Mouse (Mus musculus): ENCODE measurements at regions not wholly inside any gene's neighbourhood (a gene's known extent, or its start where the extent isn't known, plus 50 kb on each side); places are given as distances from the start of the nearest gene placed in this dataset.

DNA sequence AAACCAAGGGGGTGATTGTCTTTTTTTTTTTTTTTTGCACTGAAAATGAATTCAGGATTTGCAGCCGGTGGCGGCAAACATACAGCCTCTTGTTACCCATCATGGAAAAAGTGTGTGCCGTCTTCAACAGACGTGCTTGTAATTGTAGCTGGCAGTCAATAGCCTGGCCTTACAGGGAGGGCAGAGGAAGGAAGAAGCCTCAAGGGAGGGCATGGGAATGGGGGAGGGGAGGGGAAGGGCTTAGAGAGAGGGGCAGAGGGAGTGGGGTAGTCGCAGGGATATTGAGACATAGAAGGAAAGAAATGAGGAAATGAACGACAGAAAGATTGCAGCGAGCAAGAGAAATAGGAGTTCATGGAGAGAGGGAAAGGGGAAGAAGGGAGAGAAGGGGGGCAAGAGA lies 137.4 kb upstream of the Zc3h12a start:
- no peak for DNase-seq

- no peak for DNase-seq
Observed at GRCm38 (mm10) chr4:125261547-125261946, 133.9 kb upstream of the Zc3h12a start.

DNA sequence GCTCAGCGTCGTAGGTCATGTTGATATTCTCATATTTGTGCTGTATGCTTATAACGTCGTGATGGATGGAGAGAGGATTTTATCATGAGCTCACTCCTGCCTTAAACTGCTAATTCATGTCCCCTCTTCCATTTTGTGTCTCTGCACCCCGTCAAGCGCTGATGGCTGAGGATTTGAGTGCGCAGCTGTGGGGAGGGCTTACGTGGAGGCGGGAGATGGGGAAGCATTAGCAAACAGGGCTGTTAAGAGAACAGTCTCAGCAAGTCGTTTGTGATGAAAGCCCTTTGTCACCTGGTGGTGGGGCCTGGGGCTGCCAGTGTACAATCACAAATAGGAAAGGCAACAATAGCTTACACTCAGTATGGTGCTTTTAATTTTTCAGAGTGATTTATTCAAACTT lies 131.7 kb upstream of the Zc3h12a start:
- DNase-seq: no peak

DNA sequence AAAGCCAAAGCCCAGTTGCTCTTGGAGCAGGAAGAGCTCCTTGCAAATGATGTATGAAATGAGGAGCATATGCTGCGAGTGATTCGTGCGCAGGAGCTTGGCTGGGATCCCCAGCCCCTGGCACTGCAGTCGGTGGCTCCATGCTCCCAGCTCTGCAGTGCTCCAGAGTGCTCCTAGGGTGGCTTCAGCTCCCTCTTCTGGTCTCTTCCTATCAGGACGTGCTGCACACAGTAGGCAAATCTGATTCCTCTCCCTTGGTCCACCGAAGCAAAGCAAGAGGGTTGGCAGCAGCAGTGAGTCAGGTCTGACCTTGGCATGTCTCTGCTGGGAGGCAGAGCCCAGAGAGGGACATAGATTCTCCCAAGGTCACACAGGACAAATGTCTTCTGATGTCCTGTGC lies 130.3 kb upstream of the Zc3h12a start:
- DNase-seq: no peak

GRCm38 (mm10) chr4:125253161-125253560 lies 125.5 kb upstream of the Zc3h12a start:
- DNase-seq: no peak

GRCm38 (mm10) chr4:125252228-125252627 lies 124.6 kb upstream of the Zc3h12a start:
- no peak for DNase-seq

DNA sequence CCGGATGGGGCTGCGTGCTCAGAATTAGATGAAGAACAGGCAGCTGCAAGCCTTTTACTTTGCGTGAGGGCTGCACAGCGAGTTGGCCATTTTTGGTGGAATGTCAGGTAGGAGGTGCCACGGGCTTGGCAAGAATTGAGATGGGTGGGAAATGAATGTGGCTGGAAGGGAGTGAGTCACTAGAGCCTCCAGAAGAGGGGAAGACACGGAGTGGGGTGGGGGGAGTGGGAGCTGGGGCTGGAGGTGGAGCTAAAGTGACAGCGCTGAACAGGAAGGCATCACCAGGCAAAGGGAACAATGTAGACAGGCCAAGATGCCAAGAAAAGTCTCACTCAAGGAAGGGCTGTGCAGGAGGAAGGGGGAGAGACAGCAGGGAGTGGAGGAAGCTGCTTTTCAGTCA lies 121.4 kb upstream of the Zc3h12a start:
- DNase-seq: no peak

DNA sequence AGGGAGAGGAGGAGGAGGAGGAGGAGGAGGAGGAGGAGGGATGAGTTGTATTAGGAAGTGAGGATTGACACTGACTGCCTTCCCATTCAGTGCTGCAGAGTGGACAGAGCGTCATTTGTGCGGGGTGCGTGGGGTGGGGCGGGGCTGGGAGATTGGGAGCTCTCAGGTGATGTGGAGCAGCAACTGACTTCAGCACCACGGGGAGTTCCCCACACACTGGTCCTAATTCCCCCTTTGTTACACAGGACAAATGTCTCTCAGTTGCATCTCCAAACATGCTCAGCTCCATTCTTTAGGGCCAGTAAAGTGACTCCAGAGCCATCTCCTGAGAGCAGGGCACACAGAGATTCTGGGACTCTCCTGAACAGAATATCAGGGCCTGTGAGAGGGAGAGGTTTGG lies 118.5 kb upstream of the Zc3h12a start:
- DNase-seq: no peak

- DNase-seq: no peak
Observed at GRCm38 (mm10) chr4:125242512-125242911, 114.9 kb upstream of the Zc3h12a start.

GRCm38 (mm10) chr4:125241577-125242262 lies 114.1 kb upstream of the Zc3h12a start:
- DNase-seq: no peak

DNA sequence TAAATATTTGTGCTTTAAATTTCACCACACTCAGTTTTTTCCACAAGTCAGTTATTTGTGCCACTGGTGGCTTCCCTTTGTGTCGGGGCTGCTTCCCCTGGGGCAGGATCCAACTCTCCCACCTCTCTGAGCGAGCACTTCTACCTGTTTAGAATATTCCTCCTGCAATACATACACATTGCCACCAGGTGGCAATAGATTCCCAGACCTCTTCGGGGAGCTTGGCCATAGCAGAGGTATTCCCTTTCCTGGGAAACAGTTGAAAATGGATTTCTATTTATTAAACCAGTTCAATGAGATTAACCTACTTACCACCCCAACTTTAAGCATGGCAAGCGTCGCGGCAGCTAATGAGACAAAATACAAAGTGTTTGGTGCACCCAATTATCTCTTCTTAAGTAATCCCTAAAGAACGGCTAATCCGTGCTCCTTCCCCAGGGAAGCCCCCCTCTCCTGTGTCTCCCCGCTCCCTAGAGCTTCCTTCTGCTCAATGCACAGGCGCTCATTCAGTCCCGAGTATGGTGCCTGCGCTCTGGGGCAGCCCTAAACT lies 104.1 kb upstream of the Zc3h12a start:
- DNase-seq: peak; percentile 20

DNA sequence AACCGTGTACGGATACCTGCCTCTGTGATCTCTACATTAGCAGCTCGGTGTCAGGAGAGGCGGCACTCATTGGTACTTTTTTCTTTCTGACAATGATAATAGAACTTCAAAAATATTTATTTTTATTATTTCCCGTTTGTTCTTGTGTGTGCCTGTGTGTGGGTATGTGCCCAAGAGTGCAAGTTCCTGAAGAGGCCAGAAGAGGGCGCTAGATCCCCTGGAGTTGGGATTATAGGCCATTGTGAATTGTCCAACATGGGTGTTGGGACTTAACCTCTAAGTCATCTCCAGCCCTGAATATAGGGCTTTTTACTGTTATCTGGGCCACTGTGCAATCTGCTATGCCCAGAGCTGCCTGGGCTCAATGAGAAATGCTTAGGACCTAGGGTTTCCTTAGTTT lies 99.6 kb upstream of the Zc3h12a start:
- DNase-seq: no peak

- no peak for DNase-seq
Observed at GRCm38 (mm10) chr4:125222922-125223321, 95.3 kb upstream of the Zc3h12a start.

- no peak for DNase-seq
Observed at GRCm38 (mm10) chr4:125220314-125220713, 92.7 kb upstream of the Zc3h12a start.

DNA sequence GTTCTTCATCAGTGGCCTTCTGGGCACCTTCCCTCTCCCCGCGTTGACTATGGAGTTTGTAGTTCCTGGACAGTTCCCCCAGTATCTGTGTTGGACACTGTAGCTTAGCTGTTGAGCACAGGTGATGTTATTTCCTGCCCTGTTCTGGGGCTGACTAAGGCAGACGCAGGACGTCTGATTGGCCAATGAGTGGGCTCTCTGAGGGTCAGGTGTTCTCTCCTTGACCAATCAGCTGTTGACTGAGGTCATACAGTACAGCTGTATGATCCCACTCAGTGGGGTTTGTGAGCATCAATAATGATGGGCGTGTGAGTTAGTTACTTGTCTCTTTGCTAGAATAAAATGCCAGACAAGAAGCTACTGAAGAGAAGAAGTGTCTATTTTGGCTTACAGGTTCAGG lies 91.6 kb upstream of the Zc3h12a start:
- no peak for DNase-seq

- DNase-seq: no peak
Observed at GRCm38 (mm10) chr4:125214306-125214705, 86.7 kb upstream of the Zc3h12a start.

DNA sequence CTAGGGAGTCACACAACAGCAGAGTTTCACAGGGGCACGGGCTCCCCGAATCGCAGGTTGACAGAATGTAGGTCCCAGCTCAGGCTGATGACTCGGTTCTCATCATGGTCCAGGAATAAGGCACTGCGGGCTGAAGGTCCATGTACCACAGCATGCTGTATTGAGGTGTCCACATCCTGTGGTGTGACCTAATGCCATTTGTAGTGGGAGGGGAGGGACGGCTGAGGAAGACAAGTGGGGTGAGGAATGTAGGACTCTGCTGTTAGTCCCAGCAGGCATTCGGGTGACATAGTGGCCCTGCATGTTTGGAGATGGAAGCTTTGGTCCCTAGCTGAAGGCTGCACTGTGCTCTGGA lies 84.5 kb upstream of the Zc3h12a start:
- DNase-seq: no peak

DNA sequence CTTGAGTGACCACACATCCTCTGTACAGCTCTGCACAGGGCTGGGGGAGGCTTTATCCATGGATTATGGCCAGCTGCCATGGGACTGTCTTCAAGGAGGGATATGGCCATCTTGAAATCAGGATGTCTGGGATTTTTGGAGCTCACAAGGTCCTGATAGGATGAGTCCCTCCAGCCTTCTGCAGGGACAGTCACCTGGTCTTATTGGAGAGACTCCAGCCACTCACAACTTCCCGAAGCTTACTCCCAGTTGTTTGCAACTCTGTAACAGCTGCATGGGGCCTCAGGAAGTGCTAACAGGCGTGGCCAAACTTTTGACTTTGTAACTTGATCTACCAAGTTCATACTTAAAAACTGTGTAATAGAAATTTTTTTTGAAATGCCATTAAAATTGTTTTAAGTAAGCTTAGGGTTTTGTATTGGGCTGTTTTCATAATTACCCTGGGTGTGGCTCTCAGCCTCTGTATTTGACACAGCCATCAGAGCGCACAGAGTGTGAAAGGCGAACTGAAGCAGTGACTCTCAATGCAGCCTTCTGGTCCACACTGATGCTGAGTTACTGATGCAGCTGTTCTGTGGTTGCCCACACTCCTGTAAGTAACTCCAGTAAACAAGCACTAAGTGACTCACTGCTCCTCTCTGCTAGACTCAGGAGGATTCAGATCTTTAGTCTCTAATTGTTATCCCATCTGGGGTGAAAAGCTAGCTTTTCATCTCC lies 84.0 kb upstream of the Zc3h12a start:
- DNase-seq: no peak

GRCm38 (mm10) chr4:125210719-125211118 lies 83.1 kb upstream of the Zc3h12a start:
- DNase-seq: no peak

DNA sequence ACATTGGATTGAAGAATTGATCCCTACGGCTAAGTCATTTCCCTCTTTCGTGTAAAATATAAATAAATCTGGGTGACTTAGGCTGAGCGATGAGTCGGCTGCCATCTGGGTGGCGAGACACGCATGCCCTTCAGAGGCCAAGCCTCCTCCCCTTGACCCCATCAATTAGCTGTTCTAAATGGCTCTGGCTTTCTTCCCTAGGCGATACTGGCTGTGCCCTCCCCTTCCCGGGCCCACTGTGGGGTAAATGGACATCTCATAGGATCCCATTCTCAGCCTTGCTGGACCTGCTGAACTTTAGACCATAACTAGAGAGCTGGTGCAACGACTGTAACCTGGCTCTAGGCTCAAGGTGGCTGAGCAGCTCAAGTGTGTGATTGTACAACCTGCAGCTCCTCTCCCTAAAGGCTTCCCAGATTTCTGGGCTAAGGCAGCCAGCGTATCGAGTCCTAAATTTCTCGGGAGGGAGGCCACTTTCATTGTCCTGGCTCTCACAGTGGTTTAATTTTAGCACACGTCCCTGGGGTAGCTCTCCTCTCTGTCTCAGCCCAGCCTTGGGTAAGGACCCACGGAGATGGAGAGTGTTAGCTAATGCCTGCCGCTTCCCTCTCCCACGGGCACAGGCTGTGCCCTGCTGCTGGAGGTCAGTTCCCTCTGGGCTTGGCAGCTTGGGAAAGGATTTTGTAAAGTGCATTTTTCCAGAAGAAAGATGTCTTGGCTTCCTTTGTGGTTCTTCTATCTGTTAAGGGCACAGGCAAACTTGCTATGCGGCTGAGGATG lies 80.7 kb upstream of the Zc3h12a start:
- DNase-seq: no peak

DNA sequence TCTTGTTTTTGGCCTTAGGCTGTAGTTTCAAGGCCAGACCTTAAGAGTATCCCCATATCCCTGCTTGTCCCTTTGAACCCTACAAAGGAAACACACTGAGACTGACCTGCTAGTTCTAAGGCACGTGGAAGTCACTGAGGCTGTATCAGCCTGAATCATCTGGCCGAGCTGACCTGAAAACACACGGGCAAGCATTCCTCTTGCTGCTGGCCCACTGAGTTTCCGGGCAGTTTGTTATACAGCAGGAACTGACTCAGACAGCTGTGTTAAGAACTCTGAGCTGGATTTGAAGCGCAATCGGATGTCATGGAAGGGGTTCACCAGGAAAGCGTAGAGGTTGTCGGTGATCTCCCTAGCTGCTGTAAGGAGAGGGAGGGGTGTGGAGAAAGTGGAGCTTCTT lies 75.9 kb upstream of the Zc3h12a start:
- no peak for DNase-seq

DNA sequence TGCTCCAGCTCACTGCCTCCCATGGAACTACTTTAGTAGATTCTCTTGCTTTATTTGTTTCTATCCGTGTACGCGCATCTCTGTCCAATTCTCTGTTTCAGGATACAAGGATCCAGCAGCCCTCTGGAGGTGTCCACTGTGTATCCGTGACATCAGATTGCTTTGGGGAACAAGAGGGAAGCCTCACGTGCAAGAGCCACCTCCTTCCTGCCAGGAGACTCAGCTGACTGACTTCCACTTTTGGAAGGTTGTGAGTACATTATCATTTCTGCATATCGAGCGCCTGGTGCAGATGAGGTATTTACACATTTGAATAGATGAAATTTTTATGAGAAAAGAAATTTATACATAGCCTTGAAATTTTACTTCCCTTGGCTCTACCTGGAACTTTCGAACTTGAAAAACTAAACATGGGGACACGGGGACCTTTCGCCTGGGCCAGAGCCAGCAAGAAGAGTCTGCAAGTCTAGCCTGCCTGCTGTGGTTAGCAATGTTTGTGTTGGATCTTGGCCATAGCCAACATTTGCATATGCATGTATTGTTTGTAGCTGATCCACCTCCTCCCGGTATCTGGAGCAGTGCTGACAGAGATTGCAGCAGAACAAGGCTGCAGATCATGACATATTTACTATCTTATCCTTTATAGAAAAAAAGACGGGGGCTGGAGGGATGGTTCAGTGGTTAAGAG lies 74.1 kb upstream of the Zc3h12a start:
- DNase-seq: no peak

DNA sequence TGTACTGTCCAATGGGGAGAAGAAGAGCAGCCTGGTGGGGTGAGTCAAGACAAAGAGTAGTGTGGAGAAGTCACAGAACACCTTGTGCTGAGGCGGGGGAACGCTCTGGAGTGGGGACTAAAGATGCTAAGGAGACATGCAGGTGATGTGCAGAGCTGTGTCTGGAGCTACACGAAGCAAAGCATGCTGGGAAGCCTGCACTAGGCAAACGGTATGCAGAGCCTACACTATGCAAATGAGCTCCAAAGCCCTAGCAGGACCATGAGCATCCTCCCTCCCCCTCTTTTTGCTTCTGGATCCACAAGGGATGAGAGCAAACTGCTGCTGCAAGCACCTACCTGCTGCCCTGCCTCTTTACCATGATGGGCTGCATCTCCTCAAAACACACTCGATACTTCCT lies 73.1 kb upstream of the Zc3h12a start:
- DNase-seq: no peak
